In genomic region chr1:162931880-162932279, GRCm38 (mm10) we compare ENCODE assay signal across 20 mouse cellular contexts. TPM values are rescaled to one million over a fixed set of nuclear protein-coding genes. Genes with fewer than 3 reads are reported as not detected.
DNase-seq lines count a peak whose midpoint lies in the region; ATAC-seq and TF ChIP-seq lines count a peak whose summit lies in the region.
"Had no signal": no experiment of that assay in that cellular context is flagged by ENCODE, and none has a peak within 500 bp of the region (broad histone marks: within the 10 kb centered on the region; RNA-seq: fewer than 3 reads in every experiment).

No protein-coding gene starts in this region.

- no peaks in the 10 kb centered on the region for H3K36me3 ChIP-seq in lung, embryonic 14.5 days (ENCODE audit: insufficient read depth)
- no peaks in the 10 kb centered on the region for H3K36me3 ChIP-seq in embryonic facial prominence, embryonic 10.5 days (replicated peaks)
- no peaks in the 10 kb centered on the region for H3K36me3 ChIP-seq in midbrain, embryonic 15.5 days (replicated peaks)
- H3K36me3 ChIP-seq: embryonic facial prominence, embryonic 15.5 days; heart, embryonic 13.5 days; hindbrain, embryonic 12.5 days; intestine, embryonic 15.5 days; limb, embryonic 10.5 days; liver, embryonic 13.5 days had no signal

- 64% methylated on average over 5 of the region's 5 CpGs for WGBS in lung, embryonic 14.5 days
- WGBS in embryonic facial prominence, embryonic 10.5 days = 83% methylated on average over 5 of the region's 5 CpGs
- WGBS in midbrain, embryonic 15.5 days = 84% methylated on average over 5 of the region's 5 CpGs

- no peaks in the 10 kb centered on the region for H3K4me1 ChIP-seq in lung, embryonic 14.5 days (ENCODE audit: insufficient read depth)
- peaks cover 7% of the 10 kb centered on the region; the same call in 1 of the 2 replicates for H3K4me1 ChIP-seq in embryonic facial prominence, embryonic 10.5 days
- no peaks in the 10 kb centered on the region for H3K4me1 ChIP-seq in midbrain, embryonic 15.5 days
- H3K4me1 ChIP-seq: embryonic facial prominence, embryonic 15.5 days; heart, embryonic 13.5 days; hindbrain, embryonic 12.5 days; intestine, embryonic 15.5 days; limb, embryonic 10.5 days; liver, embryonic 13.5 days; megakaryocyte, embryonic 14.5 days had no signal

- H3K4me2 ChIP-seq in lung, embryonic 14.5 days = no peak overlapping the region
- H3K4me2 ChIP-seq in midbrain, embryonic 15.5 days = no peak overlapping the region
- H3K4me2 ChIP-seq: embryonic facial prominence, embryonic 15.5 days; heart, embryonic 13.5 days; hindbrain, embryonic 12.5 days; intestine, embryonic 15.5 days; liver, embryonic 13.5 days had no signal

- H3K27me3 ChIP-seq in lung, embryonic 14.5 days (ENCODE audit: insufficient read depth, low read length) = no peaks in the 10 kb centered on the region
- H3K27me3 ChIP-seq in embryonic facial prominence, embryonic 10.5 days (replicated peaks; ENCODE audit: low read depth, poor library complexity, severe bottlenecking) = no peaks in the 10 kb centered on the region
- H3K27me3 ChIP-seq in midbrain, embryonic 15.5 days (replicated peaks) = no peaks in the 10 kb centered on the region
- H3K27me3 ChIP-seq: embryonic facial prominence, embryonic 15.5 days; heart, embryonic 13.5 days; hindbrain, embryonic 12.5 days; intestine, embryonic 15.5 days; liver, embryonic 13.5 days; megakaryocyte, embryonic 14.5 days had no signal

- intact Hi-C loops in heart, postnatal 14 days (cut with DNase I) = no loop called here

- peak; percentile 90 for DNase-seq in heart, adult 11 months
- DNase-seq in heart, postnatal 14 days = no peak
- DNase-seq in kidney, postnatal 10 days = peak; percentile 14
- DNase-seq in kidney, adult 9 months = no peak
- peak; percentile 30 for DNase-seq in lung, embryonic 14.5 days
- DNase-seq in lung, postnatal 4 days = peak; percentile 34 to 68
- DNase-seq in embryonic facial prominence, embryonic 10.5 days (ENCODE audit: low spot score) = no peak
- DNase-seq: cerebellum, adult 9-11 months; gastrocnemius, postnatal 14 days; liver, embryonic 13.5 days had no signal

- H3K27ac ChIP-seq in lung, embryonic 14.5 days (ENCODE audit: low read depth) = peak overlapping the region; percentile 16; the same call in 1 of the 2 replicates
- H3K27ac ChIP-seq in embryonic facial prominence, embryonic 10.5 days (replicated peaks) = no peak overlapping the region
- no peak overlapping the region for H3K27ac ChIP-seq in midbrain, embryonic 15.5 days
- H3K27ac ChIP-seq: embryonic facial prominence, embryonic 15.5 days; heart, embryonic 13.5 days; hindbrain, embryonic 12.5 days; intestine, embryonic 15.5 days; limb, embryonic 10.5 days; liver, embryonic 13.5 days had no signal

- no peak for TF ChIP-seq CTCF in lung, embryonic 14.5 days (IDR thresholded peaks at IDR 0.05; ENCODE audit: low read depth)

- no peaks in the 10 kb centered on the region for H3K9me3 ChIP-seq in lung, embryonic 14.5 days (ENCODE audit: low read depth, low read length)
- no peaks in the 10 kb centered on the region for H3K9me3 ChIP-seq in embryonic facial prominence, embryonic 10.5 days
- no peaks in the 10 kb centered on the region for H3K9me3 ChIP-seq in midbrain, embryonic 15.5 days
- H3K9me3 ChIP-seq: embryonic facial prominence, embryonic 15.5 days; heart, embryonic 13.5 days; hindbrain, embryonic 12.5 days; intestine, embryonic 15.5 days; limb, embryonic 10.5 days; liver, embryonic 13.5 days; megakaryocyte, embryonic 14.5 days had no signal

- H3K9ac ChIP-seq in lung, embryonic 14.5 days = no peak overlapping the region
- no peak overlapping the region for H3K9ac ChIP-seq in midbrain, embryonic 15.5 days
- H3K9ac ChIP-seq: embryonic facial prominence, embryonic 15.5 days; heart, embryonic 13.5 days; hindbrain, embryonic 12.5 days; intestine, embryonic 15.5 days; liver, embryonic 13.5 days had no signal

- H3K4me3 ChIP-seq in lung, embryonic 14.5 days (ENCODE audit: low read depth, low read length) = no peak overlapping the region
- no peak overlapping the region for H3K4me3 ChIP-seq in embryonic facial prominence, embryonic 10.5 days
- no peak overlapping the region for H3K4me3 ChIP-seq in midbrain, embryonic 15.5 days
- H3K4me3 ChIP-seq: embryonic facial prominence, embryonic 15.5 days; heart, embryonic 13.5 days; hindbrain, embryonic 12.5 days; intestine, embryonic 15.5 days; limb, embryonic 10.5 days; liver, embryonic 13.5 days; megakaryocyte, embryonic 14.5 days had no signal

- peak; percentile 52; the same call in 1 of the 2 replicates for ATAC-seq in lung, embryonic 14.5 days (ENCODE audit: insufficient read depth)
- ATAC-seq in midbrain, embryonic 15.5 days (replicated peaks) = no peak
- ATAC-seq: intestine, embryonic 15.5 days; midbrain, embryonic 16.5 days had no signal

RNA-seq across cellular contexts. Expression of gene Fmo6, which starts 5.4 kb away (rescaled TPM):
- total RNA-seq in heart, postnatal 14 days (2021) = not detected
- polyA plus RNA-seq in lung, embryonic 14.5 days (2014; fragmentation: Nextera tagmentation; extraction: Ambion mirVana) = not detected in 2 replicates
- not detected in 2 replicates for polyA plus RNA-seq in embryonic facial prominence, embryonic 10.5 days (2016; fragmentation: Nextera tagmentation; extraction: Ambion mirVana)
- not detected in 2 replicates for polyA plus RNA-seq in midbrain, embryonic 15.5 days (2015; fragmentation: Nextera tagmentation; extraction: Ambion mirVana)
- total RNA-seq: gastrocnemius, postnatal 14 days; MEL had no signal
- polyA plus RNA-seq: forebrain, embryonic 11.5 days; heart, embryonic 13.5 days; hindbrain, embryonic 12.5 days; intestine, embryonic 15.5 days; limb, embryonic 10.5 days; liver, embryonic 13.5 days; midbrain, embryonic 16.5 days had no signal

RNA-seq across cellular contexts. Expression of gene Fmo2, which starts 33.4 kb away (rescaled TPM):
- 10 to 100 TPM in 1 of 2 experiments, 1 to 10 TPM in 1; 8.7 to 22.0 TPM for total RNA-seq in heart, postnatal 14 days (2021)
- 3.4 and 5.3 TPM in 2 replicates for polyA plus RNA-seq in lung, embryonic 14.5 days (2014; fragmentation: Nextera tagmentation; extraction: Ambion mirVana)
- not detected in 2 replicates for polyA plus RNA-seq in embryonic facial prominence, embryonic 10.5 days (2016; fragmentation: Nextera tagmentation; extraction: Ambion mirVana)
- 0.22 TPM in 1 of 2 replicates, not detected in the other for polyA plus RNA-seq in midbrain, embryonic 15.5 days (2015; fragmentation: Nextera tagmentation; extraction: Ambion mirVana)
- total RNA-seq: MEL had no signal
- polyA plus RNA-seq: hindbrain, embryonic 12.5 days had no signal

RNA-seq across cellular contexts. Expression of gene Fmo3, which starts 52.4 kb away (rescaled TPM):
- under 1 TPM in 1 of 2 experiments, not detected in 1; 0.53 TPM for total RNA-seq in heart, postnatal 14 days (2021)
- not detected in 2 replicates for polyA plus RNA-seq in lung, embryonic 14.5 days (2014; fragmentation: Nextera tagmentation; extraction: Ambion mirVana)
- not detected in 2 replicates for polyA plus RNA-seq in embryonic facial prominence, embryonic 10.5 days (2016; fragmentation: Nextera tagmentation; extraction: Ambion mirVana)
- polyA plus RNA-seq in midbrain, embryonic 15.5 days (2015; fragmentation: Nextera tagmentation; extraction: Ambion mirVana) = not detected in 2 replicates
- total RNA-seq: gastrocnemius, postnatal 14 days; MEL had no signal
- polyA plus RNA-seq: embryonic facial prominence, embryonic 15.5 days; forebrain, embryonic 11.5 days; heart, embryonic 13.5 days; hindbrain, embryonic 12.5 days; intestine, embryonic 15.5 days; limb, embryonic 10.5 days; liver, embryonic 13.5 days; midbrain, embryonic 16.5 days had no signal

Comparison
In these comparisons a context has a peak if more than half of its experiments do, and no peak if none do; other contexts are left out.
1. DNase-seq: peak in heart, adult 11 months (single experiment), kidney, postnatal 10 days (single experiment), lung, embryonic 14.5 days (single experiment) and lung, postnatal 4 days (2 of 2); none in heart, postnatal 14 days (0 of 2), kidney, adult 9 months (single experiment) and embryonic facial prominence, embryonic 10.5 days (single experiment).